Mouse (Mus musculus): ENCODE measurements at regions not wholly inside any gene's neighbourhood (a gene's known extent, or its start where the extent isn't known, plus 50 kb on each side); places are given as distances from the start of the nearest gene placed in this dataset.

GRCm38 (mm10) chr6:36234438-36234837 lies 153.4 kb upstream of the Chrm2 start:
- H3K4me2 ChIP-seq (ENCODE audit: low read depth), result no peak overlapping the region
- no peaks in the 10 kb centered on the region for H3K9me3 ChIP-seq (ENCODE audit: control insufficient read depth, low read length)
- no peak overlapping the region for H3K4me3 ChIP-seq (ENCODE audit: low read depth, low read length)
- no peaks in the 10 kb centered on the region for H3K36me3 ChIP-seq (ENCODE audit: control insufficient read depth, insufficient read depth, low read length)
- DNase-seq (ENCODE audit: low spot score), result no peak
- H3K27me3 ChIP-seq (ENCODE audit: control insufficient read depth, insufficient read depth, low read length), result no peaks in the 10 kb centered on the region
- ATAC-seq (ENCODE audit: insufficient read depth, low FRiP score, low TSS enrichment), result no peak
- no peak overlapping the region for H3K9ac ChIP-seq (ENCODE audit: low read length)
- no peaks in the 10 kb centered on the region for H3K4me1 ChIP-seq (ENCODE audit: control insufficient read depth, insufficient read depth, low read length)
- no peak overlapping the region for H3K27ac ChIP-seq (ENCODE audit: low read depth, low read length)
- 90% methylated on average over 1 of the region's 1 CpGs for WGBS

- ATAC-seq (ENCODE audit: insufficient read depth, low FRiP score, low TSS enrichment), result no peak
- Histone ChIP-seq H3K4me3 (ENCODE audit: low read depth, low read length) (no peak overlapping the region), H3K9me3 (ENCODE audit: control insufficient read depth, low read length) (no peaks in the 10 kb centered on the region), H3K4me2 (ENCODE audit: low read depth) (no peak overlapping the region), H3K27me3 (ENCODE audit: control insufficient read depth, insufficient read depth, low read length) (no peaks in the 10 kb centered on the region), H3K9ac (ENCODE audit: low read length) (no peak overlapping the region), H3K36me3 (ENCODE audit: control insufficient read depth, insufficient read depth, low read length) (no peaks in the 10 kb centered on the region), H3K27ac (ENCODE audit: low read depth, low read length) (no peak overlapping the region), H3K4me1 (ENCODE audit: control insufficient read depth, insufficient read depth, low read length) (no peaks in the 10 kb centered on the region)
- DNase-seq (ENCODE audit: low spot score), result no peak
- 73% methylated on average over 3 of the region's 3 CpGs for WGBS
Measured at GRCm38 (mm10) chr6:36247027-36247426, 140.9 kb upstream of the Chrm2 start.

GRCm38 (mm10) chr6:36248219-36248618 lies 139.7 kb upstream of the Chrm2 start:
- no peak overlapping the region for H3K9ac ChIP-seq (ENCODE audit: low read length)
- no peaks in the 10 kb centered on the region for H3K9me3 ChIP-seq (ENCODE audit: control insufficient read depth, low read length)
- 86% methylated on average over 1 of the region's 1 CpGs for whole genome bisulfite sequencing
- H3K36me3 ChIP-seq (ENCODE audit: control insufficient read depth, insufficient read depth, low read length), result no peaks in the 10 kb centered on the region
- DNase-seq (ENCODE audit: low spot score), result no peak
- no peaks in the 10 kb centered on the region for H3K27me3 ChIP-seq (ENCODE audit: control insufficient read depth, insufficient read depth, low read length)
- no peak overlapping the region for H3K4me3 ChIP-seq (ENCODE audit: low read depth, low read length)
- ATAC-seq (ENCODE audit: insufficient read depth, low FRiP score, low TSS enrichment), result no peak
- H3K4me1 ChIP-seq (ENCODE audit: control insufficient read depth, insufficient read depth, low read length), result no peaks in the 10 kb centered on the region
- H3K4me2 ChIP-seq (ENCODE audit: low read depth), result no peak overlapping the region
- H3K27ac ChIP-seq (ENCODE audit: low read depth, low read length), result no peak overlapping the region

GRCm38 (mm10) chr6:36249047-36249446 lies 138.8 kb upstream of the Chrm2 start:
- Histone ChIP-seq H3K9ac (ENCODE audit: low read length) (no peak overlapping the region), H3K9me3 (ENCODE audit: control insufficient read depth, low read length) (no peaks in the 10 kb centered on the region), H3K4me1 (ENCODE audit: control insufficient read depth, insufficient read depth, low read length) (no peaks in the 10 kb centered on the region), H3K27me3 (ENCODE audit: control insufficient read depth, insufficient read depth, low read length) (no peaks in the 10 kb centered on the region), H3K36me3 (ENCODE audit: control insufficient read depth, insufficient read depth, low read length) (no peaks in the 10 kb centered on the region), H3K4me3 (ENCODE audit: low read depth, low read length) (no peak overlapping the region), H3K4me2 (ENCODE audit: low read depth) (no peak overlapping the region), H3K27ac (ENCODE audit: low read depth, low read length) (no peak overlapping the region)
- ATAC-seq (ENCODE audit: insufficient read depth, low FRiP score, low TSS enrichment), result no peak; the same call in 1 of the 2 replicates
- 27% methylated on average over 4 of the region's 4 CpGs for WGBS
- DNase-seq (ENCODE audit: low spot score), result no peak

- no peak for ATAC-seq (ENCODE audit: insufficient read depth, low FRiP score, low TSS enrichment)
- Histone ChIP-seq H3K9me3 (ENCODE audit: control insufficient read depth, low read length) (no peaks in the 10 kb centered on the region), H3K27me3 (ENCODE audit: control insufficient read depth, insufficient read depth, low read length) (no peaks in the 10 kb centered on the region), H3K27ac (ENCODE audit: low read depth, low read length) (no peak overlapping the region), H3K9ac (ENCODE audit: low read length) (no peak overlapping the region), H3K4me1 (ENCODE audit: control insufficient read depth, insufficient read depth, low read length) (no peaks in the 10 kb centered on the region), H3K36me3 (ENCODE audit: control insufficient read depth, insufficient read depth, low read length) (no peaks in the 10 kb centered on the region), H3K4me3 (ENCODE audit: low read depth, low read length) (no peak overlapping the region), H3K4me2 (ENCODE audit: low read depth) (no peak overlapping the region)
- 85% methylated on average over 10 of the region's 10 CpGs for WGBS
- no peak for DNase-seq (ENCODE audit: low spot score)
Measured at GRCm38 (mm10) chr6:36266717-36267402, 121.0 kb upstream of the Chrm2 start.

- H3K27me3 ChIP-seq (ENCODE audit: control insufficient read depth, insufficient read depth, low read length), result no peaks in the 10 kb centered on the region
- no peak overlapping the region for H3K4me2 ChIP-seq (ENCODE audit: low read depth)
- H3K9me3 ChIP-seq (ENCODE audit: control insufficient read depth, low read length), result no peaks in the 10 kb centered on the region
- H3K27ac ChIP-seq (ENCODE audit: low read depth, low read length), result no peak overlapping the region
- ATAC-seq (ENCODE audit: insufficient read depth, low FRiP score, low TSS enrichment) (no peak), DNase-seq (ENCODE audit: low spot score) (no peak)
- no peak overlapping the region for H3K9ac ChIP-seq (ENCODE audit: low read length)
- no peaks in the 10 kb centered on the region for H3K36me3 ChIP-seq (ENCODE audit: control insufficient read depth, insufficient read depth, low read length)
- no peak overlapping the region for H3K4me3 ChIP-seq (ENCODE audit: low read depth, low read length)
- no peaks in the 10 kb centered on the region for H3K4me1 ChIP-seq (ENCODE audit: control insufficient read depth, insufficient read depth, low read length)
- 84% methylated on average over 10 of the region's 10 CpGs for WGBS
Measured at GRCm38 (mm10) chr6:36286664-36287063, 101.2 kb upstream of the Chrm2 start.

- no peak overlapping the region for H3K9ac ChIP-seq (ENCODE audit: low read length)
- no peak for ATAC-seq (ENCODE audit: insufficient read depth, low FRiP score, low TSS enrichment)
- 81% methylated on average over 1 of the region's 1 CpGs for WGBS
- no peak overlapping the region for H3K27ac ChIP-seq (ENCODE audit: low read depth, low read length)
- DNase-seq (ENCODE audit: low spot score), result no peak
- H3K9me3 ChIP-seq (ENCODE audit: control insufficient read depth, low read length), result no peaks in the 10 kb centered on the region
- no peaks in the 10 kb centered on the region for H3K4me1 ChIP-seq (ENCODE audit: control insufficient read depth, insufficient read depth, low read length)
- no peak overlapping the region for H3K4me3 ChIP-seq (ENCODE audit: low read depth, low read length)
- no peak overlapping the region for H3K4me2 ChIP-seq (ENCODE audit: low read depth)
- H3K36me3 ChIP-seq (ENCODE audit: control insufficient read depth, insufficient read depth, low read length), result no peaks in the 10 kb centered on the region
- H3K27me3 ChIP-seq (ENCODE audit: control insufficient read depth, insufficient read depth, low read length), result no peaks in the 10 kb centered on the region
Measured at GRCm38 (mm10) chr6:36313586-36313985, 74.3 kb upstream of the Chrm2 start.

Data from neural tube, embryonic 11.5 days (tissue).